Mouse (Mus musculus) limb, embryonic 13.5 days (tissue): ENCODE measurements around the gene Lysmd3. TPM values are rescaled to one million over a fixed set of nuclear protein-coding genes. Genes with fewer than 3 reads are reported as not detected.

ENCODE experiments used
- ATAC-seq: fragments of 200-750 bp; cut with Nextera tagmentation; 2 replicates; pipeline ENCODE4 v1.8.0; 2017; ENCODE audit warnings: low read depth, moderate number of reproducible peaks, moderate TSS enrichment; ENCODE audit not compliant: low FRiP score
- H3K27ac ChIP-seq: fragments of 300-500 bp; sonication (generic); 2 replicates; pipeline ENCODE4 v1.5.1; 2015; ENCODE audit warnings: inconsistent platforms, mild to moderate bottlenecking, moderate library complexity
- H3K27me3 ChIP-seq: fragments of 300-500 bp; sonication (generic); 2 replicates; pipeline ENCODE4 v1.6.1; 2015; ENCODE audit warnings: mild to moderate bottlenecking, inconsistent platforms
- H3K36me3 ChIP-seq: fragments of 300-500 bp; sonication (generic); 2 replicates; pipeline ENCODE4 v1.6.1; 2015; ENCODE audit warnings: inconsistent platforms, mild to moderate bottlenecking, moderate library complexity
- H3K4me1 ChIP-seq: fragments of 300-500 bp; sonication (generic); 2 replicates; pipeline ENCODE4 v1.6.1; 2015; ENCODE audit warnings: inconsistent platforms
- H3K4me2 ChIP-seq: fragments of 300-500 bp; sonication (generic); replicated peaks from 2 replicates; pipeline ENCODE4 v1.6.1; 2015; ENCODE audit warnings: inconsistent platforms, mild to moderate bottlenecking, moderate library complexity
- H3K4me3 ChIP-seq: fragments of 300-500 bp; sonication (generic); 2 replicates; pipeline ENCODE4 v1.5.1; 2015; ENCODE audit warnings: moderate library complexity, mild to moderate bottlenecking, inconsistent platforms
- H3K9ac ChIP-seq: fragments of 300-500 bp; sonication (generic); 2 replicates; pipeline ENCODE4 v1.6.1; 2015; ENCODE audit warnings: mild to moderate bottlenecking, inconsistent platforms
- H3K9me3 ChIP-seq: fragments of 300-500 bp; sonication (generic); 2 replicates; pipeline ENCODE4 v1.6.1; 2016; ENCODE audit warnings: inconsistent platforms
- WGBS: fragments of 180-500 bp; shearing (Covaris S2); methylation state at CpG from one replicate; pipeline ENCODE4 v1.1.7; 2015; 5-methylcytosine and 5-hydroxymethylcytosine counted together
- polyA plus RNA-seq: library from polyadenylated mRNA; unstranded; fragments of >200 nt; fragmentation: Nextera tagmentation; extraction: Ambion mirVana; gene quantifications from 2 replicates; pipeline ENCODE4 v1.2.1, GENCODE M21; 2015

Gene Lysmd3
- polyA plus RNA-seq, 1 experiment from 2014 or later, result 31.2 TPM

DNA sequence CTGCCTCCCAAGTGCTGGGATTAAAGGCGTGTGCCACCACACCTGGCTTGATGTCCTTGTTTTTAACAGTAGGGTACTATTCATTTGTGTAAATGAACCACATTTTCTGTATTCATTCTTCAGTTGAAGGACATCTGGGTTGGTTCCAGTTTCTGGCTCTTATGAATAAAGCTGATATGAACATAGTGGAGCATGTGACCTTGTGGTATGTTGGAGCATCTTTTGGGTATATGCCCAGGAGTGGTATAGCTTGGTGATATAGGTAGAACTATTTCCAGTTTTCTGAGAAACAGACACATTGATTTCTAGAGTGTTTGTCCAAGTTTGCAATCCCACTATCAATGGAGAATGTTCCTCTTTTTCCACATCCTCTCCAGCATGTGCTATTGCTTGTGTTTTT is 56.4 kb downstream of the Lysmd3 start:
- Histone ChIP-seq H3K4me2 (no peak overlapping the region), H3K4me3 (no peak overlapping the region), H3K9me3 (no peaks in the 10 kb centered on the region), H3K27me3 (no peaks in the 10 kb centered on the region), H3K27ac (no peak overlapping the region), H3K36me3 (no peaks in the 10 kb centered on the region), H3K9ac (no peak overlapping the region), H3K4me1 (peaks cover 22% of the 10 kb centered on the region)
- ATAC-seq, result no peak
- WGBS, result 84% methylated on average over 1 of the region's 1 CpGs

Other genes starting within 250 kb of the Lysmd3 start
- 0.89 TPM in 2 replicates for gene Adgrv1, start 24.5 kb upstream of the Lysmd3 start, polyA plus RNA-seq
- gene Polr3g, start 53.4 kb downstream of the Lysmd3 start, polyA plus RNA-seq, result 18.4 and 18.9 TPM in 2 replicates
- 8.9 and 11.4 TPM in 2 replicates for gene Mblac2, start 53.7 kb downstream of the Lysmd3 start, polyA plus RNA-seq
- 209 and 235 TPM in 2 replicates for gene Cetn3, start 125.4 kb downstream of the Lysmd3 start, polyA plus RNA-seq